Mouse (Mus musculus): ENCODE results near the gene Ccdc27. TPM values are rescaled to one million over a fixed set of nuclear protein-coding genes. Genes with fewer than 3 reads are reported as not detected.

The Ccdc27 gene
- not detected in 2 replicates for polyA plus RNA-seq (2015; fragmentation: Nextera tagmentation; extraction: Ambion mirVana)

GRCm38 (mm10) chr4:154042577-154042976, at the start of gene Ccdc27:
Gene Ccdc27, minus strand, starts transcription at chr4:154042677.
- WGBS: 75% methylated on average over 9 of the region's 9 CpGs
- ATAC-seq (ENCODE audit: insufficient number of reproducible peaks, insufficient read depth, low FRiP score, low TSS enrichment, low read depth): no peak
- H3K4me3 ChIP-seq: no peak within 1 kb of the TSS

GRCm38 (mm10) chr4:154091356-154091755, 48.9 kb upstream of the Ccdc27 start:
- no peaks in the 10 kb centered on the region for H3K36me3 ChIP-seq
- H3K4me1 ChIP-seq: no peaks in the 10 kb centered on the region
- no peak overlapping the region for H3K9ac ChIP-seq
- no peak overlapping the region for H3K27ac ChIP-seq
- H3K9me3 ChIP-seq: no peaks in the 10 kb centered on the region
- no peak overlapping the region for H3K4me3 ChIP-seq
- H3K27me3 ChIP-seq: peaks cover 32% of the 10 kb centered on the region; the same call in 1 of the 2 replicates
- H3K4me2 ChIP-seq: no peak overlapping the region
- no peak for ATAC-seq (ENCODE audit: insufficient number of reproducible peaks, insufficient read depth, low FRiP score, low TSS enrichment, low read depth)
- 74% methylated on average over 8 of the region's 8 CpGs for WGBS

More at GRCm38 (mm10) chr4:154042577-154042976, at the start of gene Ccdc27:
- Histone ChIP-seq H3K27me3 (no peaks in the 10 kb centered on the region), H3K27ac (no peak within 1 kb of the TSS), H3K4me1 (no peaks in the 10 kb centered on the region), H3K36me3 (no peaks in the 10 kb centered on the region), H3K9me3 (no peaks in the 10 kb centered on the region), H3K9ac (no peak within 1 kb of the TSS), H3K4me2 (no peak within 1 kb of the TSS)

GRCm38 (mm10) chr4:154089205-154089604, 46.7 kb upstream of the Ccdc27 start:
- 66% methylated on average over 5 of the region's 5 CpGs for WGBS
- Histone ChIP-seq H3K9ac (no peak overlapping the region), H3K27me3 (peaks cover 16% of the 10 kb centered on the region), H3K4me3 (no peak overlapping the region), H3K4me1 (no peaks in the 10 kb centered on the region), H3K9me3 (no peaks in the 10 kb centered on the region), H3K4me2 (no peak overlapping the region), H3K27ac (no peak overlapping the region), H3K36me3 (no peaks in the 10 kb centered on the region)
- ATAC-seq (ENCODE audit: insufficient number of reproducible peaks, insufficient read depth, low FRiP score, low TSS enrichment, low read depth): no peak

- Histone ChIP-seq H3K9me3 (no peaks in the 10 kb centered on the region; the same call in 1 of the 2 replicates), H3K27ac (no peak overlapping the region), H3K4me1 (no peaks in the 10 kb centered on the region), H3K36me3 (no peaks in the 10 kb centered on the region), H3K4me2 (no peak overlapping the region), H3K9ac (no peak overlapping the region), H3K27me3 (peaks cover 37% of the 10 kb centered on the region), H3K4me3 (no peak overlapping the region)
- ATAC-seq (ENCODE audit: insufficient number of reproducible peaks, insufficient read depth, low FRiP score, low TSS enrichment, low read depth): no peak
- WGBS: 79% methylated on average over 8 of the region's 8 CpGs
Measured at GRCm38 (mm10) chr4:154086436-154086835, 44.0 kb upstream of the Ccdc27 start.

GRCm38 (mm10) chr4:154085856-154086255, 43.4 kb upstream of the Ccdc27 start:
- no peak overlapping the region for H3K9ac ChIP-seq
- H3K36me3 ChIP-seq: no peaks in the 10 kb centered on the region
- H3K9me3 ChIP-seq: no peaks in the 10 kb centered on the region; the same call in 1 of the 2 replicates
- peaks cover 42% of the 10 kb centered on the region for H3K27me3 ChIP-seq
- ATAC-seq (ENCODE audit: insufficient number of reproducible peaks, insufficient read depth, low FRiP score, low TSS enrichment, low read depth): no peak
- 53% methylated on average over 3 of the region's 3 CpGs for WGBS
- no peaks in the 10 kb centered on the region for H3K4me1 ChIP-seq
- no peak overlapping the region for H3K4me2 ChIP-seq
- no peak overlapping the region for H3K27ac ChIP-seq
- H3K4me3 ChIP-seq: no peak overlapping the region

- H3K4me1 ChIP-seq: no peaks in the 10 kb centered on the region
- no peak overlapping the region for H3K9ac ChIP-seq
- 0 out of 2 replicates have a peak overlapping the region, but pooled peaks have one; percentile 34 for H3K4me3 ChIP-seq
- peak overlapping the region; percentile 4; the same call in 1 of the 2 replicates for H3K27ac ChIP-seq
- H3K9me3 ChIP-seq: no peaks in the 10 kb centered on the region; the same call in 1 of the 2 replicates
- 0 out of 2 replicates have a peak overlapping the region, but pooled peaks have one; percentile 45 for H3K4me2 ChIP-seq
- WGBS: 4% methylated on average over 1 of the region's 1 CpGs
- ATAC-seq (ENCODE audit: insufficient number of reproducible peaks, insufficient read depth, low FRiP score, low TSS enrichment, low read depth): no peak
- peaks cover 55% of the 10 kb centered on the region for H3K27me3 ChIP-seq
- H3K36me3 ChIP-seq: no peaks in the 10 kb centered on the region
Measured at GRCm38 (mm10) chr4:154081974-154082373, 39.5 kb upstream of the Ccdc27 start.

- no peaks in the 10 kb centered on the region for H3K4me1 ChIP-seq
- no peak for ATAC-seq (ENCODE audit: insufficient number of reproducible peaks, insufficient read depth, low FRiP score, low TSS enrichment, low read depth)
- H3K9me3 ChIP-seq: no peaks in the 10 kb centered on the region; the same call in 1 of the 2 replicates
- H3K27me3 ChIP-seq: peaks cover 55% of the 10 kb centered on the region
- no peak overlapping the region for H3K27ac ChIP-seq
- peak overlapping the region; percentile 45 for H3K4me2 ChIP-seq
- no peaks in the 10 kb centered on the region for H3K36me3 ChIP-seq
- H3K9ac ChIP-seq: peak overlapping the region; percentile 54
- peak overlapping the region; percentile 34 for H3K4me3 ChIP-seq
- 3% methylated on average over 13 of the region's 13 CpGs for WGBS
Measured at GRCm38 (mm10) chr4:154081021-154081420, 38.5 kb upstream of the Ccdc27 start.

GRCm38 (mm10) chr4:154080211-154080610, 37.7 kb upstream of the Ccdc27 start:
- H3K4me1 ChIP-seq: no peaks in the 10 kb centered on the region
- ATAC-seq (ENCODE audit: insufficient number of reproducible peaks, insufficient read depth, low FRiP score, low TSS enrichment, low read depth): no peak
- no peaks in the 10 kb centered on the region for H3K36me3 ChIP-seq
- no peak overlapping the region for H3K9ac ChIP-seq
- 51% methylated on average over 4 of the region's 4 CpGs for WGBS
- no peaks in the 10 kb centered on the region; the same call in 1 of the 2 replicates for H3K9me3 ChIP-seq
- peak overlapping the region; percentile 45 for H3K4me2 ChIP-seq
- peak overlapping the region; percentile 34 for H3K4me3 ChIP-seq
- no peak overlapping the region for H3K27ac ChIP-seq
- H3K27me3 ChIP-seq: peaks cover 57% of the 10 kb centered on the region

- peak overlapping the region; percentile 32 for H3K4me2 ChIP-seq
- WGBS: 25% methylated on average over 14 of the region's 16 CpGs
Measured at GRCm38 (mm10) chr4:154071941-154072340, 29.5 kb upstream of the Ccdc27 start.

GRCm38 (mm10) chr4:154071521-154071920, 29.0 kb upstream of the Ccdc27 start:
- Histone ChIP-seq H3K27ac (no peak overlapping the region), H3K4me3 (no peak overlapping the region), H3K27me3 (peaks cover 52% of the 10 kb centered on the region), H3K4me2 (peak overlapping the region; percentile 32), H3K4me1 (peaks cover 6% of the 10 kb centered on the region; the same call in 1 of the 2 replicates), H3K9me3 (no peaks in the 10 kb centered on the region), H3K36me3 (no peaks in the 10 kb centered on the region), H3K9ac (no peak overlapping the region)
- ATAC-seq (ENCODE audit: insufficient number of reproducible peaks, insufficient read depth, low FRiP score, low TSS enrichment, low read depth): no peak
- WGBS: under 1% methylated on average over 15 of the region's 20 CpGs

More at GRCm38 (mm10) chr4:154071941-154072340, 29.5 kb upstream of the Ccdc27 start:
- Histone ChIP-seq H3K4me1 (peaks cover 6% of the 10 kb centered on the region; the same call in 1 of the 2 replicates), H3K36me3 (no peaks in the 10 kb centered on the region), H3K9ac (no peak overlapping the region), H3K27ac (no peak overlapping the region), H3K4me3 (no peak overlapping the region), H3K9me3 (no peaks in the 10 kb centered on the region), H3K27me3 (peaks cover 52% of the 10 kb centered on the region)
- ATAC-seq (ENCODE audit: insufficient number of reproducible peaks, insufficient read depth, low FRiP score, low TSS enrichment, low read depth): no peak

GRCm38 (mm10) chr4:154070896-154071295, 28.4 kb upstream of the Ccdc27 start:
- H3K4me1 ChIP-seq: peaks cover 6% of the 10 kb centered on the region; the same call in 1 of the 2 replicates
- no peak for ATAC-seq (ENCODE audit: insufficient number of reproducible peaks, insufficient read depth, low FRiP score, low TSS enrichment, low read depth)
- no peaks in the 10 kb centered on the region for H3K9me3 ChIP-seq
- no peak overlapping the region for H3K9ac ChIP-seq
- WGBS: 0% methylated on average over 5 of the region's 5 CpGs
- no peak overlapping the region for H3K27ac ChIP-seq
- no peak overlapping the region for H3K4me2 ChIP-seq
- H3K36me3 ChIP-seq: no peaks in the 10 kb centered on the region
- peaks cover 52% of the 10 kb centered on the region for H3K27me3 ChIP-seq
- H3K4me3 ChIP-seq: no peak overlapping the region
